Mouse (Mus musculus): Measurements from ENCODE around the gene Atp5e.

DNA sequence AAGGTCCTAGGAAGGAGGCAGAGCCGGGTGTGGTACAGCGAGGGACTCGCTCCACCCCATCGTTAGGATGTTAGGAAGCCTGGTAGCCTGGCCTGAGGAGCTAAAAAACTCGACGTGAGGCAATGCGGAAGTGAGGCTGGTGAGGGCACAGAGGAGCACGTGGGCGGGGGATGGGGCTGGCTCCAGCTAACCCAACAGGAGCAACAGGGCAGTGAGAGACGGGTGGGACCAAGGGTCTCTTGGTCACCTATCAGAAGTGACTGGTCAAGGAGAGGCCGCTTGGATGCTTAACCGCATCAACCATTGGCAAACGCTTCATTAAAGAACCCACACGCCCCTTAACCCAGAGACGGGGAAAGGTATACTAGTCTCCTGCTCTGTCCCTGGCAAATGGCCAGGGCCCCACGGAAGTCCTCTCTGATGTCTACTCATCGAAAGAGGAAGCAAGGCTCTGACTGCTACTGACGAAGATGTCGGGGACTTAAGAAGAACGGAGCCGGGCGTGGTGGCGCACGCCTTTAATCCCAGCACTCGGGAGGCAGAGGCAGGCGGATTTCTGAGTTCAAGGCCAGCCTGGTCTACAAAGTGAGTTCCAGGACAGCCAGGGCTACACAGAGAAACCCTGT is 27.7 kb downstream of the Atp5e start:
- no peak for TF ChIP-seq CTCF (IDR thresholded peaks at IDR 0.05; ENCODE audit: control insufficient read depth, insufficient read depth, insufficient read length)
- TF ChIP-seq MAX (IDR thresholded peaks at IDR 0.05) = no peak
- TF ChIP-seq USF1 (IDR thresholded peaks at IDR 0.05; ENCODE audit: low read depth) = no peak
- TF ChIP-seq MYOD1 (IDR thresholded peaks at IDR 0.05; ENCODE audit: control insufficient read depth, insufficient read length, low read depth) = no peak
